Mouse (Mus musculus) neural tube, embryonic 14.5 days (tissue): ENCODE measurements around the gene Ctnna2. TPM values are rescaled to one million over a fixed set of nuclear protein-coding genes. Genes with fewer than 3 reads are reported as not detected.

Source experiments
- ATAC-seq: fragments of 200-750 bp; cut with Nextera tagmentation; 2 replicates; pipeline ENCODE4 v1.8.0; 2017; ENCODE audit warnings: low read depth, mild to moderate bottlenecking, moderate TSS enrichment, moderate library complexity
- H3K27ac ChIP-seq: fragments of 300-500 bp; sonication (generic); 2 replicates; pipeline ENCODE4 v1.5.1; 2014; ENCODE audit warnings: low read depth, mild to moderate bottlenecking, control low read depth, low read length, moderate library complexity, mixed read lengths
- H3K27me3 ChIP-seq: fragments of 300-500 bp; sonication (generic); 2 replicates; pipeline ENCODE4 v1.6.1; 2014; ENCODE audit warnings: low read length; ENCODE audit not compliant: control insufficient read depth, insufficient read depth
- H3K36me3 ChIP-seq: fragments of 300-500 bp; sonication (generic); 2 replicates; pipeline ENCODE4 v1.6.1; 2014; ENCODE audit warnings: low read length, mixed read lengths; ENCODE audit not compliant: control insufficient read depth, insufficient read depth
- H3K4me1 ChIP-seq: fragments of 300-500 bp; sonication (generic); 2 replicates; pipeline ENCODE4 v1.6.1; 2014; ENCODE audit warnings: low read length; ENCODE audit not compliant: control insufficient read depth, insufficient read depth
- H3K4me2 ChIP-seq: fragments of 300-500 bp; sonication (generic); 2 replicates; pipeline ENCODE4 v1.6.1; 2014; ENCODE audit warnings: mild to moderate bottlenecking, low read depth, low read length, control low read depth
- H3K4me3 ChIP-seq: fragments of 300-500 bp; sonication (generic); 2 replicates; pipeline ENCODE4 v1.5.1; 2014; ENCODE audit warnings: low read depth, low read length, control low read depth, mixed read lengths
- H3K9ac ChIP-seq: fragments of 300-500 bp; sonication (generic); replicated peaks from 2 replicates; pipeline ENCODE4 v1.6.1; 2014; ENCODE audit warnings: low read depth, mild to moderate bottlenecking, control low read depth, low read length, mixed read lengths
- H3K9me3 ChIP-seq: fragments of 300-500 bp; sonication (generic); 2 replicates; pipeline ENCODE4 v1.6.1; 2016; ENCODE audit warnings: low read length; ENCODE audit not compliant: control insufficient read depth
- WGBS: fragments of 180-500 bp; shearing (Covaris S2); extraction: QIAGEN DNeasy Blood & Tissue Kit; methylation state at CpG from one replicate; pipeline ENCODE4 v1.1.7; 2014; 5-methylcytosine and 5-hydroxymethylcytosine counted together
- polyA plus RNA-seq: library from polyadenylated mRNA; unstranded; fragments of >200 nt; fragmentation: Nextera tagmentation; extraction: Ambion mirVana; gene quantifications from 2 replicates; pipeline ENCODE4 v1.2.1, GENCODE M21; 2014

The Ctnna2 gene
- polyA plus RNA-seq, 1 experiment from 2014 or later, result 108 TPM

DNA sequence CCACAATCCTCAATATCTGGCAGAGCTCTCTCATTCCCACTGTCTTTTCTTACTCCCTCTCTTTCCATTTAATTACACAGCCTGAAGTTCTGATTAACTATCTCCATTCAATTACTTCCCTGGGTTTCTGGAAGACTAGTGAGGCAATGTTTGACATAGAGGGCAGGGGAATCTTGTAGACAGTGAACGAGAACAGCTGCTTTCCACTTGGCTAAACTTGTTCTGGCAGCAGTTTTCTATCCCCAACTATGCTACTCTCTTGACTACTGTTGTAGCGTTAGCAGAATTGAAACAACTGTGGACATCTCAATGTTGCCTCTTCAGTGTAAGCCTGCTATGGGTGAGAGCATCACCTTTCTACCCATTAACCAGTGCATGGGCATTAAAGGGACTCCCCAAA lies 463.0 kb downstream of the Ctnna2 start:
- H3K27ac ChIP-seq, result no peak overlapping the region
- no peaks in the 10 kb centered on the region for H3K27me3 ChIP-seq
- WGBS, result 64% methylated on average over 2 of the region's 2 CpGs
- no peak overlapping the region for H3K9ac ChIP-seq
- no peak overlapping the region for H3K4me2 ChIP-seq
- no peak for ATAC-seq
- no peak overlapping the region for H3K4me3 ChIP-seq
- no peaks in the 10 kb centered on the region for H3K36me3 ChIP-seq
- peaks cover 11% of the 10 kb centered on the region for H3K4me1 ChIP-seq
- H3K9me3 ChIP-seq, result no peaks in the 10 kb centered on the region

DNA sequence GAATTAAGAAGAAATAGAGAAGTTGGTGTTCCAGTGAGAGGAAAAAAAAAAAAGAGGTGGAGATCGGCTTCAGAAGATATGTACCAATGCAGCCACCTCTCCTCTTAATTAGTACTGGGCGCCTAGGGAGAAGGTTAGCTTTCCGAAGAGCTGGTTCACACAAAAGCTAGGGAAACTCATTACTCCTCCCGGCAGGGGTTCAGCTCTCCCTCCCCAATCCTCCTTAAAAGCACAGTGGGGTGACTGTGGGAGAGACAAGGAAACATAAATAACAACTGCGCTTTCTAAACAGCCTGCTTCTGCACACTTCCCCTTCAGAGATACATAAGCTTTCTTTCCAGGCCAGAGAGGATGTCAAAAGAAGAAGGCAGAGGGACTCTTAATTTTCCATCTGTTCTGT lies 467.7 kb downstream of the Ctnna2 start:
- Histone ChIP-seq H3K4me3 (no peak overlapping the region), H3K36me3 (no peaks in the 10 kb centered on the region), H3K27me3 (no peaks in the 10 kb centered on the region), H3K4me2 (no peak overlapping the region), H3K4me1 (peaks cover 20% of the 10 kb centered on the region), H3K9me3 (no peaks in the 10 kb centered on the region), H3K27ac (peak overlapping the region; percentile 25; the same call in 1 of the 2 replicates), H3K9ac (no peak overlapping the region)
- peak; percentile 74 for ATAC-seq
- 2% methylated on average over 5 of the region's 5 CpGs for WGBS

DNA sequence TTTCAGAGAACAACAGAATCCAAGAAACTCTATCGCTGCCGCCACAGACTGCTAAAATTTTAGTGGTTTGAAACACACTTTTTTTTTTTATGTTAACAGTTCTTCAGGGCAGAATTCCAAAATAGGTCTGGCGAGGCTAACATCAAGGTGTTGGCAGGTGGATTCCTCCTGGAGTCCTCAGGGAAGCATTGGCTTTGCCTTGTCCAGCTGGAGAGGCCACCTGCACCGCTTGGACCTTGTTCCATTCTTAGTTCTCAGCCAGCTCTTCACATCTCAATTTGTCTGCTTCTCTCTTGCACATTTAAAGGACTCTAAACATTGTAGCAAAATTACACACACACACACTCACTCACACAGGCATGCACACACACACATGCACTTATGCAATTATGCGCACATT lies 487.8 kb downstream of the Ctnna2 start:
- H3K27ac ChIP-seq, result no peak overlapping the region
- H3K9ac ChIP-seq, result no peak overlapping the region
- no peaks in the 10 kb centered on the region for H3K4me1 ChIP-seq
- H3K36me3 ChIP-seq, result no peaks in the 10 kb centered on the region
- H3K4me2 ChIP-seq, result no peak overlapping the region
- no peak overlapping the region for H3K4me3 ChIP-seq
- 85% methylated on average over 5 of the region's 5 CpGs for WGBS
- no peaks in the 10 kb centered on the region for H3K9me3 ChIP-seq
- H3K27me3 ChIP-seq, result no peaks in the 10 kb centered on the region
- no peak for ATAC-seq

DNA sequence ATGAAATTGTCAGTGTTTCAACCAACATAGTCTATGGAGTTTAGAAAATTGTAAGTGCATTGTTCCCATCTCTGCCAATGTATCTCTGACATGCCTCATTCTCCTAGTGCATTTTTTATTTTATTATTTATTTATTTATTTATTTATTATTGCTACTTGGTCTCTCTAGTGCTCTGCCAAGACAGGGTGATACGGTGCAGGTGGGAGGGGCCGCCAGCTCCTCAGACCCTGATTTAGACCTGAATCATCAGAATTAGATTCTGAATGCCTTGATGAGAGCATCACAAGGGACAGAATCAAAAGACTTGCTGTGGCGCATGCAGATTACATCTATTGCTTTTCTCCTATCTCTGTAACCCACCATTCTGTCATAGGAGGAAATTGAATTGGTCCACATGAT lies 492.8 kb downstream of the Ctnna2 start:
- no peak for ATAC-seq
- no peak overlapping the region for H3K27ac ChIP-seq
- no peaks in the 10 kb centered on the region for H3K4me1 ChIP-seq
- H3K4me3 ChIP-seq, result no peak overlapping the region
- WGBS, result 82% methylated on average over 3 of the region's 3 CpGs
- no peaks in the 10 kb centered on the region for H3K36me3 ChIP-seq
- H3K9me3 ChIP-seq, result no peaks in the 10 kb centered on the region
- H3K27me3 ChIP-seq, result no peaks in the 10 kb centered on the region
- H3K4me2 ChIP-seq, result no peak overlapping the region
- H3K9ac ChIP-seq, result no peak overlapping the region

DNA sequence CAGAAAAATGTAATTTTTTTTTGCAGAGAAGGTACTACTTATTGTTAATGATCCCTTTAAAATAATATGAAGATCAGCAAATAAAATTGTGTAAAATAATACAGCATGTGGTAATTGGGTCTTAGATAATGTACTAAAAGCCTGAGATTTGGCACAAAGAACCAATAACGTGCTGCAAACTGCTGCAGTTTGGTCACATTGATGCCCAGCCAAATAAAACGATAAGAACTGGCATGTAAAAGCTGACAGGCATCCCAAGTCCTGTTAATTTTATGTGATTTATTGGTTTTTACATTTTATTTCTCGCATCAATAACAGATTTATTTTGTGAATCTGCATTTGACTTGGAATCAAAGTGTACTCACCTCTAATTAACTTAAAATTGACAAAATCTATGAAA lies 497.4 kb downstream of the Ctnna2 start:
- Histone ChIP-seq H3K4me2 (no peak overlapping the region), H3K4me3 (no peak overlapping the region), H3K9me3 (no peaks in the 10 kb centered on the region), H3K9ac (no peak overlapping the region), H3K27ac (no peak overlapping the region), H3K4me1 (no peaks in the 10 kb centered on the region), H3K27me3 (no peaks in the 10 kb centered on the region), H3K36me3 (no peaks in the 10 kb centered on the region)
- ATAC-seq, result no peak
- 81% methylated on average over 3 of the region's 3 CpGs for WGBS

DNA sequence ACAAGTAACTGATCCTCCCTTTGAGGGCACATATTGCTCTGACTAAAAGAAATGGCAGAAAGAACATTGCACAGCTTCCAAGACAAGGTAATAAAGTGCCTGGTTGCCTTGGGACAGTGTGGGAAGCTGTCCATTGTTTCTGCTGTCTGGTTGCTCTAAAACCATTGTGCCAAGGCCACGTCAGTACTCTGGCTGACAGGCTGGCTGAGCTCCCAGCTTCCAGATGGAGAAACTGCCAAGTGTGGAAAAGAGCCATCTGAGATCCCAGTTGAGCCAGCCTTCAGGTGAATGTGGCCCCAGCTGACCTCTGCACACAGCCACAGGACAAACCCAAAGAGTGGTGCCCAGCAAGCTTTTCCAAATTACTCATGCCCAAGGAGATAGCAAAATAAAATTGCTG lies 504.1 kb downstream of the Ctnna2 start:
- Histone ChIP-seq H3K27me3 (no peaks in the 10 kb centered on the region), H3K4me2 (no peak overlapping the region), H3K36me3 (no peaks in the 10 kb centered on the region), H3K9me3 (no peaks in the 10 kb centered on the region), H3K9ac (no peak overlapping the region), H3K27ac (no peak overlapping the region), H3K4me1 (no peaks in the 10 kb centered on the region), H3K4me3 (no peak overlapping the region)
- WGBS, result 34% methylated on average over 1 of the region's 1 CpGs
- ATAC-seq, result peak; percentile 70; the same call in 1 of the 2 replicates

DNA sequence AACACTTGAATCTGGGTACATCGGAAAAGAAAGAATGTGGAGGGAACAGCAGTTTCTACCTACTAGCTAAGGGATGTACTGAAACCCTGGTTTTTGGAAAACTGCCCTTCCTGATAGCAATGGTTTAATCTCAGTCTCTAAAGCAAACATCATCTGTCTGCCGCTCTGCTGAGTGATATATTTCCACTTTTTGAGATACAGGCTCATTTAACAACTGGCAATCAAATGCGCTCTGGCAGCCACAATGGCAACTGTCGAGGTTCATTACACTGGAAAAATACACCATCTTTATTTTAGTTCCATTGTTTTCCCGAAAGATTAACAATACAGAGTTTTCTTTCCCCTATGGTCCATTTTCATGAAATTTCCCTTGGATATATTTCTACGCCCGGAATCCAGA lies 506.2 kb downstream of the Ctnna2 start:
- H3K4me2 ChIP-seq, result no peak overlapping the region
- 54% methylated on average over 7 of the region's 7 CpGs for WGBS
- H3K27me3 ChIP-seq, result no peaks in the 10 kb centered on the region
- no peak overlapping the region for H3K9ac ChIP-seq
- no peak for ATAC-seq
- H3K4me3 ChIP-seq, result no peak overlapping the region
- H3K4me1 ChIP-seq, result no peaks in the 10 kb centered on the region
- no peaks in the 10 kb centered on the region for H3K36me3 ChIP-seq
- H3K9me3 ChIP-seq, result no peaks in the 10 kb centered on the region
- no peak overlapping the region for H3K27ac ChIP-seq

DNA sequence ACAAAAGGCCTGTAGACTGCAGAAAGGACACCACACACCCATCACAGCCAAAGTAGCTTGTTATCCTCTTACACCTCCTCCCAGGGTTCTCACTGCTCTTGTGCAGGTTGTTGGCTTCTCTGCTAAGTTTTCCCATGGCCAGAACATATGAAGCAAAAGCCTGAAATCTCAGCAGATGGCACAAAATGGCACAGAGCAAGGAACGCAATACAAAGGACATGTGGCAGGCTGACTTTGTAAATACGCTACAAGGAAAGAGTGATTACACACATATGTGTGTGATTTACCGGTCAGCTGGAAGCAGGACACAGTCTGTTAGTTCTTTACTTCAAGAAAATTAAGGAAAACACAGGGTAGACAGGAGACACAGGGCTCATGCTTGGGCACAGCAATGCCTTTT lies 511.4 kb downstream of the Ctnna2 start:
- ATAC-seq, result no peak
- 76% methylated on average over 3 of the region's 3 CpGs for WGBS

DNA sequence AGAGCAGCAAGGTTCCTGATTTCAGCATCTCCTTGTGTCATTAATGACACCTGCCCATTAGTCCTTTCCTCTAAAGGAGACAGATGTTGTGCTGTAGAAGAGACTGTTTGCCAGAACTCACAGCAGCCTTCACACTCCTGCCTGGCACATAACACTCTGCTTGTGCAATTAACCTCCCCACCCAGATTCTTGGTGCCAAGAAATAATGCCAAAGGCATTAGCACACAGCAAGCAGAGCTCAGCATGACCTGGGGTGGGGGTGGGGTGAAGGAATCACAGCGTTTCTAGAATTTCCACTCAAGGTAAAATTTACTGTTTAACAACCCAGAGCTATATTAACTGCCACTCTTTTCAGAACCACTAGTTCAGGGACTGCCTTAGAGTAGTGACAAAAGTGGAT lies 516.8 kb downstream of the Ctnna2 start:
- no peak overlapping the region for H3K9ac ChIP-seq
- no peak for ATAC-seq
- H3K4me3 ChIP-seq, result no peak overlapping the region
- no peaks in the 10 kb centered on the region for H3K4me1 ChIP-seq
- WGBS, result 22% methylated on average over 1 of the region's 1 CpGs
- no peaks in the 10 kb centered on the region for H3K27me3 ChIP-seq
- H3K9me3 ChIP-seq, result no peaks in the 10 kb centered on the region
- no peak overlapping the region for H3K4me2 ChIP-seq
- H3K36me3 ChIP-seq, result no peaks in the 10 kb centered on the region
- no peak overlapping the region for H3K27ac ChIP-seq

More for the DNA sequence above, 511.4 kb downstream of the Ctnna2 start:
- no peaks in the 10 kb centered on the region for H3K9me3 ChIP-seq
- H3K36me3 ChIP-seq, result no peaks in the 10 kb centered on the region
- no peaks in the 10 kb centered on the region for H3K27me3 ChIP-seq
- no peak overlapping the region for H3K4me3 ChIP-seq
- H3K4me2 ChIP-seq, result no peak overlapping the region
- H3K4me1 ChIP-seq, result no peaks in the 10 kb centered on the region
- no peak overlapping the region for H3K9ac ChIP-seq
- H3K27ac ChIP-seq, result no peak overlapping the region

DNA sequence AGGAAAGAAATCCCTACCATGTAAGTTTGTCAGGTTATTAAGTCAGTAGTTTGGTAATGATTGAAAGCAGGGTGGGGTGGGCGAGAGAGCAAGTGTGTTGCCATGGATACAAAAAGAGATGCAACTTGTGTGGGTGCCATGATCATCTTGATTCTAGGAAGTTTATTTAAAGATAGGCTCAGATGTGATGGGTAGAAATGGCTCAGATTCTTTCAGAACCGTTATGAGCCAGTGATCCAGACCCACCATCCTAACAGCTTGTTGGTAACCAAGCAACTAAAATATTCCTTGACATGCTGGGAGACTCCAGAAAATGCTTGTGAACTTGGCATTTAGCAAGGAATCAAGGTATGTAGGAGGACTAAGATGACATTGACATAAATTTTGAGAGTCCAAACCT lies 521.6 kb downstream of the Ctnna2 start:
- no peak overlapping the region for H3K4me2 ChIP-seq
- H3K9ac ChIP-seq, result no peak overlapping the region
- no peaks in the 10 kb centered on the region for H3K27me3 ChIP-seq
- no peaks in the 10 kb centered on the region for H3K9me3 ChIP-seq
- no peak for ATAC-seq
- no peaks in the 10 kb centered on the region for H3K36me3 ChIP-seq
- WGBS, result 90% methylated on average over 2 of the region's 2 CpGs
- no peaks in the 10 kb centered on the region for H3K4me1 ChIP-seq
- H3K27ac ChIP-seq, result no peak overlapping the region
- H3K4me3 ChIP-seq, result no peak overlapping the region
